Mouse (Mus musculus) lung, postnatal 10 days (tissue): ENCODE data around the gene Cdkn1c.
A peak's percentile ranks its signal among the peaks of the same experiment; 100 is the strongest.

Experiments
- DNase-seq: peaks from one replicate; pipeline ENCODE4 v3.0.0; 2021

The Cdkn1c gene

GRCm38 (mm10) chr7:143460874-143461273, at the start of gene Cdkn1c:
Gene Cdkn1c, minus strand, starts transcription at chr7:143461050.
- DNase-seq: peak; percentile 96

GRCm38 (mm10) chr7:143509566-143509965, 48.7 kb upstream of the Cdkn1c start:
- DNase-seq: no peak

GRCm38 (mm10) chr7:143506675-143507074, 45.8 kb upstream of the Cdkn1c start:
- peak; percentile 67 for DNase-seq

- DNase-seq: no peak
Observed at GRCm38 (mm10) chr7:143506271-143506670, 45.4 kb upstream of the Cdkn1c start.

GRCm38 (mm10) chr7:143505823-143506222, 45.0 kb upstream of the Cdkn1c start:
- DNase-seq: peak; percentile 90

GRCm38 (mm10) chr7:143505411-143505810, 44.6 kb upstream of the Cdkn1c start:
- no peak for DNase-seq

GRCm38 (mm10) chr7:143503926-143504325, 43.1 kb upstream of the Cdkn1c start:
- DNase-seq: no peak

GRCm38 (mm10) chr7:143502418-143503200, 41.8 kb upstream of the Cdkn1c start, which contains the start of gene Phlda2:
Gene Phlda2, minus strand, starts transcription at chr7:143503150.
- DNase-seq: peak; percentile 45

- peak; percentile 72 for DNase-seq
Observed at GRCm38 (mm10) chr7:143501643-143502417, 41.0 kb upstream of the Cdkn1c start.

GRCm38 (mm10) chr7:143500912-143501311, 40.1 kb upstream of the Cdkn1c start:
- DNase-seq: no peak

- DNase-seq: no peak
Observed at GRCm38 (mm10) chr7:143498584-143498983, 37.7 kb upstream of the Cdkn1c start.

GRCm38 (mm10) chr7:143495104-143495961, 34.5 kb upstream of the Cdkn1c start:
- DNase-seq: no peak

- DNase-seq: no peak
Observed at GRCm38 (mm10) chr7:143493616-143494126, 32.8 kb upstream of the Cdkn1c start.

GRCm38 (mm10) chr7:143489735-143490134, 28.9 kb upstream of the Cdkn1c start:
- DNase-seq: no peak

GRCm38 (mm10) chr7:143482541-143482940, 21.7 kb upstream of the Cdkn1c start:
- DNase-seq: no peak

GRCm38 (mm10) chr7:143481806-143482387, 21.0 kb upstream of the Cdkn1c start:
- no peak for DNase-seq

- peak; percentile 77 for DNase-seq
Observed at GRCm38 (mm10) chr7:143480498-143480897, 19.6 kb upstream of the Cdkn1c start.

- no peak for DNase-seq
Observed at GRCm38 (mm10) chr7:143477800-143478199, 16.9 kb upstream of the Cdkn1c start.

GRCm38 (mm10) chr7:143476702-143477335, 16.0 kb upstream of the Cdkn1c start:
- no peak for DNase-seq

- no peak for DNase-seq
Observed at GRCm38 (mm10) chr7:143475876-143476275, 15.0 kb upstream of the Cdkn1c start.

- DNase-seq: no peak
Observed at GRCm38 (mm10) chr7:143474811-143475210, 14.0 kb upstream of the Cdkn1c start.
